Mouse (Mus musculus): ENCODE data around the gene Nectin1. TPM values are rescaled to one million over a fixed set of nuclear protein-coding genes. Genes with fewer than 3 reads are reported as not detected.
A peak's percentile ranks its signal among the peaks of the same experiment; 100 is the strongest.

Nectin1 gene
- total RNA-seq, 2 experiments from 2014 or later, result 91.2 to 115 TPM

DNA sequence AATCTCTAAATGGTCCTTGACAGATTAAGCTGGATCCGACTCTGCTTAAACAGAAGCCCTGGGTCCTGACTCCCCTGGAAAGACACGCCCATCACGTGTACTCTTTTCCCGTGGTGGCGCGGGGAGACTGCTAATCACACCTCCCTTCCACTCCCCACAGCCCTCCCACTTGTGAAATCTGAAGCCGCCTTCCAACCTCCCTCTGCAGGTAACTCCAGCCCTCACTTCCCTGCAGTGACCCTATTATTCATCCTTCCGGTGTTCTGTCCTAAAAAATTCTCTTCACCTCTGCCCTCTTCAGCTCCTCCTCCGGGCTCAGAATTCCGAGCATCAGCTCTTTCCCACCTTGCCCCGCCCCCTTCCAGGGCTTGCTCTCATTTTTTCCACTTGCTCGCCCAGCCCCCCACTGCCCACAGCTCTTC, 5.9 kb upstream of the Nectin1 start:
- intact Hi-C loops (cut with DNase I), result no loop called here
- no peak for DNase-seq (ENCODE audit: low spot score in 2 of 2)

DNA sequence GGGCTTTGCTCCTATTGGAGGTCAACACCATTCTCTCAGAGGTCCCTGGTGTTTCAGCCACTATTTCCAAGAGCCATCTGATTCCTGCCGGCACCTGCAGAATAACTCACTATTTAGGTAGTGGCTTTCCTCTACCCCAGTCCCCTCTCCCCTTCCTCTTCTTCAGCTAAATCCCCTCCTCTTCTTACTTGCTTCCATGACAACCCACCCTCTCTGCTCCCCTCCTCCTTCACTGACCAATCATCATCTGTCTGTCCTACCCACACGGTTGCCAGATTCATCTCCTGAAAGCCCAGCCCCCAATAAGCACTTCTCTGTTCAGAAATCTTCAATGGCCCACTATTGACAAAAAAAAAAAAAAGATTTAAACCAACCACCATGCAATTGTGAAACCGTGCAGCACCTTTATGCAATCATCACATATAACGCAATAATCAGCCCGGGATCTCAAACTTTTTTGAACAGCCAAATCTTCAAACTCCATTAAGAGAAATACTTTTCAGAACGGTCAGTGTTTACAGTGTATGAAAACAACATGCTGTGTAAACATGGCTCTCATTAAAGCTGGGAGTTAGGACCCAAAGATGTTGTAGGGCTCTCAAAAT, 5.2 kb upstream of the Nectin1 start:
- DNase-seq (ENCODE audit: low spot score in 2 of 2), result no peak
- intact Hi-C loops (cut with DNase I), result no loop called here

DNA sequence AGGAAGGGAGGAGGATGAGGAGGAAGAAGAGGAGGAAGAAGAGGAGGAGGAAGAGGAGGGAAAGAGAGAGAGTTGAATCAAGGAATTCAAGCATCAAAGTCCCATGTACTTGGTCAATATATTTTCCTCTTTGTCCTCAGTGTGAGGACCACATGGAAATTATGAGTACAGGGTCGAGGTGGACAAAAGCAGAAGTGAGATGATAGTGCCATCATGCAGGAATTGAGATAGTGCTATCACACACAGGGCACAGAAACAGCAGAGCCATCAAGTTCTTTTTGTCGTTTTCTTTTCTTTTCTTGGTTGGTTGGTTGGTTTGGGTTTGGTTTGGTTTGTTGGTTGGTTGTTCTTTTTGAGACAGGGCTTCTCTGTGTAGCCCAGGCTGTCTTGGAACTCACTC, 2.5 kb upstream of the Nectin1 start:
- intact Hi-C loops (cut with DNase I), result loop anchor here (5.0 kb wide), 1 partner anchor 61 kb away; no protein-coding TSS in a partner anchor
- DNase-seq (ENCODE audit: low spot score in 2 of 2), result no peak

DNA sequence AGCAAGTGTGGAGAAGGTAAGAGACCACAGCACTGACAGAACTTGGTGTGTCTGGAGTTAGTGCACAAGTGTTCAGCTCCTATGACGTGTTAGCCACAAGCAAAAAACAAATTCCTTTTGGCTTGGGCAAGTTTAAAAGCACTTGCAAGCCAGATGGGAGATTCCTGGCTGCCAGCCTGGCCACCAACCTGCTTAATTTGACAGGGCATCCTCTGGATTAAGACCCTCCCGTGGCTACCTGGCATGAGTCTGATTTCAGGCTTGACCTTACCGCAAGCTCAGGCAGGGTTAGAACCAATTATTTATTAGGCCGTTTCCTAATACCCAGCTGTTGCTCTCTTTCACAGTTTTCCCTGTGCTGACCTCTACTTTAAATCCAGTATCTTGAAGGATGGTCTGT, 1.7 kb upstream of the Nectin1 start:
- intact Hi-C loops (cut with DNase I), result loop anchor here (2.0 to 5.0 kb wide), 2 partner anchors 60 to 231 kb away; no protein-coding TSS in a partner anchor

DNA sequence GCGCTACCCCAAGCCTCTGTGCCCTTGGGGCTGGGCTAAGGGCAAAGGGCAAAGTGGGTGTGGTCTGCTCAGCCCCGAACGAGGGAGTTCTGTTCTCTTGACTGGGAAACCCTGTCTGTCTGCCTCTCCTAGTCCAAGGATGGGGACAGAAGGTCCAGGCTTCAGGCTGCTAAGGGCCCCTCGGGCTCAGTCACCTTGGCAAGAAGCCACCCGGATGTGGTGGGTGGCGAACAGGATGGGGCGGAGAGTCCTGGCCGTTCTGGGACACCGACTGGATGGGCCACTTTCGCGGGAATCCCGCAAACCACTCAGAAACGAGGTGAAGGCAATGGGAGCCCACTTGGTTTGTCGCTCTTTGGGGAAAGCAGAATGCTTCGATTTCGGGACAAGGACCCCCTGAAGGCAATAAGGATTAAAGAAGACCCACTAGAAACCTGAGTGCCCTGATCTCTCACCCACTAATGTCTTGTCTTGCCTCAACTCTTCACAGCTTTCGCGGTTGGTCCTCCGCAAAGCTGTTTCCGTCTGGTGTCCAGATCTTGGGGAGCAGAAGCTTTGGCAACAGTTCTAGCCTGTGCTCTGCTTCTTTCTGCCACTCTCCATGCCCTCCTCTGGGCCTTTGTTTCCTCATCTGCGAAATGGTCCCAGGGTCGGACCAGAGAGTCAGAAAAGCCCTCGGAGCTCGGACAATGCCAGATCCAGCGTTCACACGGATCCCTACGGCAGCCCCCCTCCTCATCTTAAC, 710 bp upstream of the Nectin1 start:
- no peak for DNase-seq (ENCODE audit: low spot score in 2 of 2)
- intact Hi-C loops (cut with DNase I), result loop anchor here (2.0 to 5.0 kb wide), 2 partner anchors 59 to 230 kb away; no protein-coding TSS in a partner anchor

More for the DNA sequence above, 1.7 kb upstream of the Nectin1 start:
- no peak for DNase-seq (ENCODE audit: low spot score in 2 of 2)

DNA sequence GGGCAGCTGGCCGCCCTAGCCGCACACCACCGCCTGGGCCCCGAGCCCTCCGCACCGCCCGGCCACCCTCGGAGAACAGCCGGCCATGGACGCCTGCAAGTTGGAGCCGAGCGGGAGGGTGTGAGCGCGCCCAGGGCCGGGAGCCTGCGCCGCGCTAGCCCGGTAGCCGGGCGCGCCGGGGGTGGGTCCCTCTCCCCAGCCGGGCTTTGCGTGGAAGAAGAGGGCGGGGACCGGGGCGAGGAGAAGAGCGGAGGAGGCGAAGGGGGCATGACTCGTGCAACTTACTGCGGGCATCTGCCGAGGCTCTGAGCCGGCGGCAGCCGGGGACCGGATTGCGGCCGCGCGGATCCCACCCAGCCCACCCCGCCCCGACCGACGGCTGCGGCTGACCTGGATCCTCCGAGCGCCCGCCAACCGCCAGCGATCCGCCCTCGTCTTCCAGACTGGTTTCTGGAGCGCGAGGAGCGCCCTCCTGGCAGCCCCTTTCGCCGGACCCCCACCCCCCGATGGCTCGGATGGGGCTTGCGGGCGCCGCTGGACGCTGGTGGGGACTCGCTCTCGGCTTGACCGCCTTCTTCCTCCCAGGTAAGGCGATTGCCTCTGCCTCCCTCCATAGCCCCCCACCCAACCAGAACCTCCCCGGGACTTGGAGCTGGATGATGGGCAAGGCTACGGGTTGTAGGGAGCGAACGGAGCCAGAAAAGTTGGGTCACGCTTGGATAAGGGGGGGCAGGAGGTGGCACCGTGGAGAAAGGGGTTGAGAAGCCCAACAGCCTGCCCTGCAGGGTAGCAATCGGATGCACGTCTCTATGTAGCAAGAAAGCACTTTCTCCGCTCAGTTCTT, 576 bp downstream of the Nectin1 start:
- DNase-seq (ENCODE audit: low spot score in 2 of 2), result peak in 1 of 2 experiments; percentile 22
- intact Hi-C loops (cut with DNase I), result loop anchor here (5.0 kb wide), 1 partner anchor 58 kb away; no protein-coding TSS in a partner anchor

DNA sequence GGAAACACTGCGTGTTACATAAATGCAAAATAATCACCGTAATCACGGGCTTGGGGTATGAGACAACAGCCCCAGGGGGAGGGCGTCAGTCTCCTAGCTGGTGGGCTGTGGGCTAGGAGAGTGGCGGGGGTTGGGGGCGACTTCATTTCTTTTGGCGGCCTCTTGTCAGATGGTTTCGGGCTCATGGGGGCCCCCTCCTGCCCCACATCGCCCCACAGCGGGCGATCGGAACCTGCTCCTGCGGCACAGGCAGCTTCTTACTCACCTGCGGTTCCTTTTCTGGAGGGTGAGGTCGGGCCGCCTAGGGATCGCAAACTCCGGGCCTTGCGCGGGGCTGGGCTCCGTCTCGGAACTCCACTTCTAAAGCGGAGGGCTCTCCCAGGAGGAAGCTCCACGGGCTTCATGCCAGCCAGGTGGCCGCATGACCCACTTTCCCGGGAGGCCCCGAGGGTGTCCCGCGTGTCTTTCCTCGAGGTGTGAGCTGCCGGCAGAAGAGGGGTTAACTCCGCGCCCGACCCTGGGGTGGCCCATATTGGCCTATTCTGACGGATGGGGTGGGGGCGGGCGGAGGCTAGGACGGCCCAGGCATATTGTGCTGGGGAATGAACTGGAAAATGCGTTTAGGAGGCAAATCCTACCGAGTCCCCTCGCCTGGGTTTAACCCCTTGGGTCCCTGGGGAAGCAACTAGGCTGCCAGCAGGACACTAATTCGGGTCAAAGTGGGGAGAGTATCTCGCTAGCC, 1.4 kb downstream of the Nectin1 start:
- intact Hi-C loops (cut with DNase I), result loop anchor here (5.0 kb wide), 1 partner anchor 173 kb away; no protein-coding TSS in a partner anchor
- DNase-seq (ENCODE audit: low spot score in 2 of 2), result no peak

DNA sequence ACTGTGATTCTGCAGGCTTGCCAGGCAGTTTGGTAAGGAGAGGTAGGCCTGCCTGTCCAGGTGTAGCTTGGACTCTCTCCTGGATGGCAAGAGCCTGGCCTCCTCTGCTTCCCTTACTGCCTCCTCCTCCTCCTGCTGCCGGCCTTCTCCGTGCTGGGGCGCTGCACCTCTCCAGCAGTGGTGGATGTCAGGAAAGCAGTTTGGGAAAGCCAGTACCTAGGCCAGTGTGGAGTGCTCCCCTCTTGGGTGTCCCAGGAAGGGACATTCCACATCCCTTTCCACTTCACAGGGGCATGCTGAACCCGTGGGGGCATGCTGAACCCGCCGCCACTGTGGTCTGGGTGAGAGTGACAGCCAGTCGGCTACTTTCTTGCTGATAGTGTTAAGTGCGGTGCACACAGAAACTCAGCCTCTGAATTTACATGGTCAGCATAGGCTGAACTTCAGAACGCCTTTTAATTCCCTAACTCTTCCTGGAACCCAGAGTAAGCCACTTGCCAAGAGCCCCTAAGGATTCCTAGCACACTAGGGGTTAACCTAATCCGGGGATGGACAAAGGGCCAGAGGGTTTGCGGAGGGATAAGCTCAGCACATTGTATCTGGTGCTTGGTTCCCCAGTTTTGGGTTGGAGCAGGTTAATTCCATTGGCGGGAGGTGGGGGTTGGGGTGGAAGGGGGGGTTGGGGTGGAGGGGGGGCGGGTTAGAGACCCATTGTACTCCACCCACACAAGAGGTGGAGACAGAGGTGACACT, 2.3 kb downstream of the Nectin1 start:
- DNase-seq (ENCODE audit: low spot score in 2 of 2), result no peak
- intact Hi-C loops (cut with DNase I), result loop anchor here (5.0 kb wide), 1 partner anchor 174 kb away; no protein-coding TSS in a partner anchor

DNA sequence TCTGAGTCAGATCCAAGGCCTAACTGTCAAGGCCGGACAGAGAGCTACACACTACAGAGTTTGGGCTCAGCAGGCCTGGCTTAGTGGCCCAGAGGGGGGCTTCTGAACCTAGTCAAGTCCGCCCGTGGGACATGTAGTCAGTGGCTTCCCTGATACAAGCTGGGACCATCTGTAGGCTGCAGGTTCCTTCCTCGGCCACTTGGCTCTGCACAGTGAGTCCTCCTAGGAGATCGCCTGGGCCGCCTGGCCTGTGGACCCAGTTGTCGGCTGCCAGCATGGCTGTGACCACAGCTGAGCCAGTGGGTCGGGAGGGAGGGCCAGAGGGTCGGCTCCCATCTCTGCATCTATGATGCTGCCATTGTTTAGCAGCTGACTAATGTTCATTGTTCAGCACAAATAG, 3.9 kb downstream of the Nectin1 start:
- intact Hi-C loops (cut with DNase I), result loop anchor here (5.0 kb wide), 1 partner anchor 175 kb away; no protein-coding TSS in a partner anchor

DNA sequence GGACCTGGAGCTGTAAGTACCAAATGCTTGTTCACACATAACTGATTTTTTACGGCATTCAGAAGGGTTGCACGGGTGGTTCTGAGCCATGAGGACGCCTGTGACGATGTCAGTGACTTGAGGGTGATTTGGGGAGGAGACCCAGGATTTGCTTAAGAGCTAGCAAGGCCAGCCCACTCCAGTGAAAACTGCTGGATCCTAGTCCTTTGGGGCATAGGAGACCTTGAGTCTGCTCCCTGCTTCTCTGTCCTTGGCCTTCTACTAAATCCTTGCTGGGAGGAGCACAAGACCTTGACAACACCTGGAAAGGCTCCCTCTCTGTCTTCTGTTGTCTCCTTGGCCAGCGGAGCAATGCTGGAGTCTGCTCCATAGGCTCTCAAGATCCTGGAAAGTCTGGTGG, 4.7 kb downstream of the Nectin1 start:
- no peak for DNase-seq (ENCODE audit: low spot score in 2 of 2)
- intact Hi-C loops (cut with DNase I), result loop anchor here (5.0 kb wide), 1 partner anchor 176 kb away; no protein-coding TSS in a partner anchor

More for the DNA sequence above, 3.9 kb downstream of the Nectin1 start:
- DNase-seq (ENCODE audit: low spot score in 2 of 2), result no peak

DNA sequence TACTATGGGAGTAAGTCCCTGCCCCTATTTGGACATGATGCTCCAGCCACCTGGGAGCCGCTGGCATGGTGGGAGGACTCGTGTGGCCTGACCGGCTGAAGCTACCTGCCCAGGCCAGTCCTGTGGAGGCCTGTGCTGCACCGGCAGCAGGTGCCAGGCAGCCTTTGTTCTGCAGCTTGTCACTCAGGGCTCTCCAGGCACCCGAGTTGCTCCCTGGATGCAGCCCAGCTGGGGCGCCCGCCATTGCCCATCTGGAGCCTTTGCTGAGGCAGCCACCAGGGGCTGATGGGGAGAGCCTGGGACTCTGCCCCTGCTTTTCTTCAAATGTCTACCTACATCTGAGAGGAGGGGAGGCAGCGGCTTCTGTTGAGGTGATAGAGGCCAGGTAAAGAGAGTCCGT, 6.3 kb downstream of the Nectin1 start:
- DNase-seq (ENCODE audit: low spot score in 2 of 2), result no peak
- intact Hi-C loops (cut with DNase I), result no loop called here

DNA sequence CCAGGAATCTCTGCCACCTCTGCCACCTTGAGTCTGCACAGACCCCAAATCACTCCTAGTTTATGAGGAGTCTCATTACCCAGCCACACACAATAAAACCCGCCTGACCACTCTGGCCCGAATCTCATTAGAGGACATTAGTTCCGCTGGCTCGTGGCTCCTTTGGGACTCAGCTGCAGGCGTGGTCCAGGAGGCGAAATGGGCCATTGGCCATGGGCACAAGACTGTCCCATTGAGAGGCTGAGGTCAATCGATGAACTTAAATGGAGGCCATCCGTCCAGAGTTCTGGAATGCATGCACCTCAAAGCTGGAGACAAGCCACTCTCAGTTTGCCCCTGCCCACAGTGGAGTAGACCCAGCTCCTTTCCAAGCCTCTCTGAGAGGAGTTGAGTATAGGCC, 7.3 kb downstream of the Nectin1 start:
- intact Hi-C loops (cut with DNase I), result no loop called here
- no peak for DNase-seq (ENCODE audit: low spot score in 2 of 2)

DNA sequence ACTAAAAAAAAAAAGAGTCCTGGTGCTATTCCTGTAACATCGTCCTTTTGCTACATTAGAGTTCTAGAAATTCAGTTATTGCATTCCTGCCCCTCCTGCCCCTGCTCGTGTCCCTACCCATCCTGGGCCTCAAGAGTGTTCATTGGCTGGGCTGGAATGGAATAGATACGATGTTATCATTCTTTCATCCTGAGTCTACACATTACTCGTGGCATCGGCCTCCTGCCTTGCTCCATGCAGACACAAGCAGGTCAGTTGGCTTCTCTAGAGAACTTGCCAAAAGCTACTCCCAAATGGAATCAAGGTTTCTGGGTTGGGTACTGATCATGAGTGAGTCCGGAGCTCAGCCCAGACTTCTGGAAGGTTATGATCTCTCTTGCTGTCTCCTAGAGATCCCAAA, 9.7 kb downstream of the Nectin1 start:
- DNase-seq (ENCODE audit: low spot score in 2 of 2), result no peak
- intact Hi-C loops (cut with DNase I), result no loop called here

DNA sequence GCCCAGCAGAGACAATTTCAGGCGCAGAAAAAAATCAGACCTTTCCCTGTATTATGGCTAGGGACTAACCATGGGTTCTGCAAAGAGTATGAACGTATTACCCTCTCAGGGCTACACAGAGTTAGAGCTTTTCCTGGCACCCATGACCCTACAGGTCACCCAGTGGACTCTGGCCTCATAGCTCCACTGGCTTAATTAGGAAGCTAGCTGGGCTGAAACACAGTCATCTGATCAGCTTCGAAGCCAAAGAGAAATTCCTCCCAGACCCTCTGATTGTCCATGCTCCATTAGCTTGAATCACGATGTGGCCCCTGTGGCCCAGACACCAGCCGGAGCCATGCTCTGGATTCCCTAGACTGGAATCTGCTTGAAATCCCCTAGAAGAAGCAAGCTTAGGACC, 10.3 kb downstream of the Nectin1 start:
- DNase-seq (ENCODE audit: low spot score in 2 of 2), result no peak
- intact Hi-C loops (cut with DNase I), result no loop called here

DNA sequence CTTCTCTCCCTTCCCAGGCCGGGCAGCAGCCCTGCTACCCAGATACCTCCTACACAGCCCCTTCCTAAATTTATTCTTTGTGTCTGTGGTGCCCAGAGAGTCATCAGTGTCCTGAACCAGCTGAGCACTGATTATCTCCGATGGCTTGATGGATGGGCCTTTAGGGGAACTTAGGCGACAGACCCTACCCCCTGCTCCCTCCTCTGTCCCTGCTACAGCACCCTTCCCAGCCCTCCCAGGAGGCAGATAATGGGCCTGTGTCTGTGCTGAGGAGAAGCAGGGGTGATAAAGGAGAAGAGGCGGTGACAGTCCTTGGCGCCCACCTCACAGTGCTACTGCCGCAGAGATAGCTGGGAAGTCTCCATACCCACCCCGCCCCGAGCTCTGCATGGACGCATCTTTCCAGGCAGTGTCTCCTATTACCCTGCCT, 11.0 kb downstream of the Nectin1 start:
- intact Hi-C loops (cut with DNase I), result no loop called here

DNA sequence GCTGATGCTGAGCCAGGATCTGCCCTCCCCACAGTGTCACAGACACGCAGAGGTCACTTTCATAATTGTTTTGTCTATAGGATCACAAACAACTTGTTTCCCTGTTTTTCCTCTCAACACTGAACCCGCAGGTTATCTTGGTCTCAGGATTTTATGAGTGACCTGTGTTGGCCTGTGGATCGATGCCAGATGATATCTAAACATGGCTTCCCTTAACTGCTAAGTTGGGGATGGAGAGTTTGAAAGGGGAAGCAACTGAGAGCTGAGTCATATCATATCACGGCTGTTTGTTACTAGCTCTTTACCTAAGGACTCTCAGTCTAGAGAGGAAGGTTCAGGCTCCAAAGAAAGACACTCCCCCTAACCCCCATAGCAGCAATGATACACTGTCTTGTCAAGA, 11.7 kb downstream of the Nectin1 start:
- intact Hi-C loops (cut with DNase I), result no loop called here
- no peak for DNase-seq (ENCODE audit: low spot score in 2 of 2)

More for the DNA sequence above, 11.0 kb downstream of the Nectin1 start:
- no peak for DNase-seq (ENCODE audit: low spot score in 2 of 2)

DNA sequence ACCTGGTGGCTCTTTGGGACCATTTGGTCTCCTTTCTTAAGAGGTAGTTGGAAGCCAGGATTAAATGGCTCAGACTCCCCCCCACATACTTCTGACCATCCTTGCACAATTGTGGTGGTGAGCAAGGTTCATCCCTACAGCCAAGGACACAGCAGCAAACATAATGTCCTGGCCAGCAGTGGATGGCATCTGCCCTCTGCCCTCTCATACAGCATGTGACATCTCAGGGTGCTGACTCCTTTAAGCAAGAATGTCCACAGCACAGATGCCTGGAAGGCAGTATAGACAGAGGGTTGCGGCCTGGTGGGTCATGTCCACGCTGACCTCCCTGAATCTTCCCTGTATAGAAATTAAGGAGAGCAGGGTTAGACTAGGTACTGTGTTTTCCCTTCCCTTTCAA, 12.1 kb downstream of the Nectin1 start:
- no peak for DNase-seq (ENCODE audit: low spot score in 2 of 2)
- intact Hi-C loops (cut with DNase I), result no loop called here

DNA sequence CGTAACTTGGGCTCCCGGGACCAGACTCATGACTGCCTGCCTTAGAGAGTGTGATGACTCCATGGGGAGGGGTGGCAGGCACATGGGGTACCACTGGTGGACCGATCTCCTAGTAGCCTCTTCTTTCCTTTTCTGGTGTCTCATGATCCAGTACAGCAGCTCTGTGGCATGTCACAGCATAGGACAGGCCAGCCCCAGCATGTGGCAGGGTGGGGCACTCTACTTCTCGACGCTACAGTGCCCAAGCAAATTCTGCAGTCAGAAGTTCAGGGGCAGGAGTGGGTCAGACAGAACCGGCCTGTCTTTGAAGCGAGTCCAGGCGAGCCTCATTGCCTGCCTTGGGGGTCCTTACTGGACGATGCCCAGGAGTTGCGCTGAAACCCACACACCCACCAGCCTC, 13.4 kb downstream of the Nectin1 start:
- intact Hi-C loops (cut with DNase I), result no loop called here

More for the DNA sequence above, 13.4 kb downstream of the Nectin1 start:
- DNase-seq (ENCODE audit: low spot score in 2 of 2), result no peak
